Mouse (Mus musculus): ENCODE results near the gene A830005F24Rik.

DNA sequence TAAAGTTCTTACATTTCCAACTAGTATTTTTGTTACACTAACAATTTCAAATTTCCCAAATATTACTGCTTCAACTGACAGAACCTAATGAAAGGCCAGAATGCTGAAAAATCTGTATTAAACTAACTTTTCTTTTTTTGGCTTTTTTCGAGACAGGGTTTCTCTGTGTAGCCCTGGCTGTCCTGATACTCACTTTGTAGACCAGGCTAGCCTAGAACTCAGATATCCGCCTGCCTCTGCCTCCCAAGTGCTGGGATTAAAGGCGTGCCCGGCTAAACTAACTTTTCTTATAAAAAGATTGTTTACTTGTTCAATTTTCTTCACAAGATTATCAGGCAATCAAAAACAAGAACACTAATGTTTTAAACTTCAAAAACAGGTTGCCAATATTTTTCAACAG, 31.5 kb downstream of the A830005F24Rik start:
- TF ChIP-seq POLR2A (IDR thresholded peaks at IDR 0.05; ENCODE audit: extremely low read depth, insufficient read depth, low read length) (no peak), CTCF (IDR thresholded peaks at IDR 0.05; ENCODE audit: low read depth, low read length) (no peak)
